Mouse (Mus musculus) heart, embryonic 11.5 days (tissue): ENCODE data around the gene Ndufs5. TPM values are rescaled to one million over a fixed set of nuclear protein-coding genes. Genes with fewer than 3 reads are reported as not detected.

ENCODE experiments used
- ATAC-seq: fragments of 200-750 bp; cut with Nextera tagmentation; replicated peaks from 2 replicates; pipeline ENCODE4 v1.8.0; 2017; ENCODE audit warnings: moderate library complexity; ENCODE audit not compliant: insufficient number of reproducible peaks, low FRiP score, low TSS enrichment
- H3K27ac ChIP-seq: fragments of 300-500 bp; sonication (generic); 2 replicates; pipeline ENCODE4 v1.5.1; 2014; ENCODE audit warnings: mild to moderate bottlenecking, low read depth, low read length
- H3K27me3 ChIP-seq: fragments of 300-500 bp; sonication (generic); 2 replicates; pipeline ENCODE4 v1.6.1; 2014; ENCODE audit warnings: mild to moderate bottlenecking, low read length, mixed read lengths; ENCODE audit not compliant: control insufficient read depth, insufficient read depth
- H3K36me3 ChIP-seq: fragments of 300-500 bp; sonication (generic); 2 replicates; pipeline ENCODE4 v1.6.1; 2014; ENCODE audit warnings: mild to moderate bottlenecking, low read length, moderate library complexity, mixed read lengths; ENCODE audit not compliant: control insufficient read depth, insufficient read depth
- H3K4me1 ChIP-seq: fragments of 300-500 bp; sonication (generic); 2 replicates; pipeline ENCODE4 v1.6.1; 2014; ENCODE audit warnings: low read length; ENCODE audit not compliant: control insufficient read depth, insufficient read depth
- H3K4me2 ChIP-seq: fragments of 300-500 bp; sonication (generic); 2 replicates; pipeline ENCODE4 v1.6.1; 2014; ENCODE audit warnings: mild to moderate bottlenecking, moderate library complexity
- H3K4me3 ChIP-seq: fragments of 300-500 bp; sonication (generic); 2 replicates; pipeline ENCODE4 v1.5.1; 2014; ENCODE audit warnings: low read depth, low read length
- H3K9ac ChIP-seq: fragments of 300-500 bp; sonication (generic); 2 replicates; pipeline ENCODE4 v1.6.1; 2014; ENCODE audit warnings: mild to moderate bottlenecking, low read depth, low read length, moderate library complexity
- H3K9me3 ChIP-seq: fragments of 300-500 bp; sonication (generic); replicated peaks from 2 replicates; pipeline ENCODE4 v1.6.1; 2016; ENCODE audit warnings: low read length; ENCODE audit not compliant: control insufficient read depth
- WGBS: fragments of 180-500 bp; shearing (Covaris S2); extraction: QIAGEN DNeasy Blood & Tissue Kit; methylation state at CpG from one replicate; pipeline ENCODE4 v1.1.7; 2014; ENCODE audit not compliant: insufficient replicate concordance; 5-methylcytosine and 5-hydroxymethylcytosine counted together
- polyA plus RNA-seq: library from polyadenylated mRNA; unstranded; fragments of >200 nt; fragmentation: Nextera tagmentation; extraction: Ambion mirVana; gene quantifications from 2 replicates; pipeline ENCODE4 v1.2.1, GENCODE M21; 2014

Ndufs5 gene
- polyA plus RNA-seq, 1 experiment from 2014 or later = 490 TPM

DNA sequence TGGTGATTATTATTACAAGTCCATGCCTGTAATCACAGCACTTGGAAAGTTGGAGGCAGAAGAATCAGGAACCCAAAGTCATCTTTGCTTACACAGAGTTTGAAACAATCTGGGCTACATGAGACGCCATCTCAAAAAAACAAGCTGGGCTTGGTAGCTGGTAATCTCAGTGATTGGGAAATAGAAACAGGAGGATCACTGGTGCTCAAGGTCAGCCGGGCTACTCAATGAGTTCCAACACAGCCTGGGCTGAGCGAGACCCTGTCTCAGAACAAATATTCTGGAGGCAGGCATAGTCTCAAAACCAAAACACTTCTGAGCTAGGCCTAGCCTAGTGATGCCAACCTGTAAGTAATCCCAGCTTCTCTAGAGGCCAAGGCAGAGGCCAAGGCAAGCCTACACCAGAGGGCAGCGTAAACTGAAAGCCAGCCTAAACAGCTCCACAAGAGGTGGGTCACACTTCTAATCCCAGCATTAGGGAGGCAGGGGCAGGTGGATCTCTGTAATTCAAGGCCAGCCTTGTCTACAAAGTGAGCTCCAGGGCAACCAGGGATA, 27.3 kb upstream of the Ndufs5 start:
- no peak for ATAC-seq
- H3K4me1 ChIP-seq = peaks cover 6% of the 10 kb centered on the region
- no peak overlapping the region for H3K4me3 ChIP-seq
- WGBS = 94% methylated on average over 4 of the region's 4 CpGs
- no peak overlapping the region for H3K9ac ChIP-seq
- peaks cover 3% of the 10 kb centered on the region; the same call in 1 of the 2 replicates for H3K36me3 ChIP-seq
- H3K27me3 ChIP-seq = no peaks in the 10 kb centered on the region
- no peak overlapping the region for H3K4me2 ChIP-seq
- no peak overlapping the region for H3K27ac ChIP-seq
- no peaks in the 10 kb centered on the region for H3K9me3 ChIP-seq

DNA sequence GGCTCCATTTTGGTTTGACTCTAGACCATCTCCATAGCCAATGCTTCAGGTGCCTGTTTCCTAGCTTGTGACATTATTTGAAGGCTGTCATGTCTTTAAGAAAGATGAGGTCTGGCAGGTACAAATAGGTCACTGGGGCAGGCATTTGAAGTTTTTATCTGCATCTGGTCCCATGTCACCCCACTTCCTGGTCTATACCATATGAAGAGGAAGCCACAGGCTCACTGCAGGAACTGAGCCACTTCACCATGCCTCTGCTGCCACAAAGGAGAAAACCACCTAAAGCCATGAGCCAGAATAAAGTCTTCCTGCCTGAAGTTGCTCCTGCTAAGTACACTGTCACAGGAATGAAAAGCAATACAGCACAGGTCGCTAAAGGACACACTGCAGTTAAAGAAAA, 24.9 kb upstream of the Ndufs5 start:
- H3K27me3 ChIP-seq = no peaks in the 10 kb centered on the region
- no peak overlapping the region for H3K9ac ChIP-seq
- no peak overlapping the region for H3K4me3 ChIP-seq
- no peaks in the 10 kb centered on the region for H3K9me3 ChIP-seq
- H3K4me2 ChIP-seq = no peak overlapping the region
- no peak overlapping the region for H3K27ac ChIP-seq
- WGBS = 92% methylated on average over 1 of the region's 1 CpGs
- no peaks in the 10 kb centered on the region for H3K4me1 ChIP-seq
- no peak for ATAC-seq
- peaks cover 18% of the 10 kb centered on the region for H3K36me3 ChIP-seq

DNA sequence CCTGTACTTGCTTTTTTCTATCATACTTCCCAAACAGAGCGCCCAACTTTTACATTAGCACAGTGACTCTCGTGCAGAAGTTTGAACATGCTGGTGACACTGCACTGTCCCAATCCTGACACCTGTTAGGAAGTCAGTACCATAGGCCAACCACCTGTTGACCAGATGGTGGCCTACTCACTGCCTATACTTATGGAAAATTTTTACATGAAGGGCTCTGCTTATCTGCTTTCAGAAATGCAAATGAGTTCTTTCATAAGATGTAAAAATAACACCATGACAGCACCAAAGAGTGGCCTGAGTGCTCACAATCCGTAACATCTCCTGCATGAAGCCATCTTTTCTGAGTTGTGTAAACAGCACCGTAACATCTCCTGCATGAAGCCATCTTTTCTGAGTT, 20.7 kb upstream of the Ndufs5 start:
- Histone ChIP-seq H3K9me3 (no peaks in the 10 kb centered on the region), H3K4me3 (no peak overlapping the region), H3K27me3 (no peaks in the 10 kb centered on the region), H3K9ac (no peak overlapping the region), H3K36me3 (peaks cover 26% of the 10 kb centered on the region), H3K27ac (no peak overlapping the region), H3K4me1 (no peaks in the 10 kb centered on the region), H3K4me2 (no peak overlapping the region)
- ATAC-seq = no peak
- WGBS = 88% methylated on average over 4 of the region's 4 CpGs

DNA sequence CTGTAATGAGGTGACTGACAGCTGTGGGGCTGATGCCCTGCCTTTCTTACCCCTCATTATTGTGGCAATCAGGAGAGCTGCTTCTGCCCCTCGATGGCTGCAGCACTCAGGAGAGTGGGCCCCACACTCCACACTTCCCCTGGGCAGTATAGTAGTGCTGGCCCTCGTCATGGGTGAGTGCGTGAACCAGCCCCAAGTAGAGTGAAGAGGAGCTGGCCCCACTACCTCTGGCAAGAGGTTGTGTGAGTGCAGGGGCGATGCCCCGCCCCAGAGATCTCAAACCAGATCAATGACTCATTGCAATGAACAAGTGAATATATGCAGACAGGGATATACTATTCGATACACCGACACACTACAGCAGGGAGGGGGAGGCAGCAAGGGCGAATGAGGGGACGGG, 15.5 kb upstream of the Ndufs5 start:
- Histone ChIP-seq H3K4me1 (no peaks in the 10 kb centered on the region), H3K9me3 (no peaks in the 10 kb centered on the region), H3K27ac (no peak overlapping the region), H3K9ac (no peak overlapping the region), H3K4me2 (no peak overlapping the region), H3K4me3 (no peak overlapping the region), H3K36me3 (peaks cover 14% of the 10 kb centered on the region), H3K27me3 (no peaks in the 10 kb centered on the region)
- 88% methylated on average over 9 of the region's 9 CpGs for WGBS
- no peak for ATAC-seq

DNA sequence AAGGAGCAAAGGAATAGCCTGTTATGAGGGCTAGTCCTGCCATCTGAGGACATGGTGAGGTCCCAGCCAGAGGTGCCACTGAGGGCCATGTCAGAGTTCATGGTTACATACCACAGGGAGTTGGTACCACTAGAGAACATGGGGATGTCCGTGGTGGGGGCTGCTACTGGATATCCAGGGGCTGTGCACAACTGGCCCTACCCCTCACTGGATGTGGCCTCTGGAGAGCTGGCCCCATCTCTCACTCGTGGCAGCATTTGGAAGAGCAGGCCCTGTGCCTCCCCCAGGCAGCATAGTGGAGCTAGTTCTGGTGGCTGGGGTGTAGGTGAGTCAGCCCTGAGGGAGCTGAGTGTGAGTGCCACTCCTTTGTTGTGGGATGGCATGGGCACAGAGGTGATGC, 14.9 kb upstream of the Ndufs5 start:
- no peaks in the 10 kb centered on the region for H3K9me3 ChIP-seq
- H3K9ac ChIP-seq = no peak overlapping the region
- H3K27me3 ChIP-seq = no peaks in the 10 kb centered on the region
- WGBS = 78% methylated on average over 2 of the region's 2 CpGs
- H3K4me1 ChIP-seq = no peaks in the 10 kb centered on the region
- 0 out of 2 replicates have a peak, but pooled peaks have one; percentile 22 for ATAC-seq
- no peak overlapping the region for H3K27ac ChIP-seq
- H3K4me3 ChIP-seq = no peak overlapping the region
- H3K4me2 ChIP-seq = no peak overlapping the region
- H3K36me3 ChIP-seq = peaks cover 8% of the 10 kb centered on the region

DNA sequence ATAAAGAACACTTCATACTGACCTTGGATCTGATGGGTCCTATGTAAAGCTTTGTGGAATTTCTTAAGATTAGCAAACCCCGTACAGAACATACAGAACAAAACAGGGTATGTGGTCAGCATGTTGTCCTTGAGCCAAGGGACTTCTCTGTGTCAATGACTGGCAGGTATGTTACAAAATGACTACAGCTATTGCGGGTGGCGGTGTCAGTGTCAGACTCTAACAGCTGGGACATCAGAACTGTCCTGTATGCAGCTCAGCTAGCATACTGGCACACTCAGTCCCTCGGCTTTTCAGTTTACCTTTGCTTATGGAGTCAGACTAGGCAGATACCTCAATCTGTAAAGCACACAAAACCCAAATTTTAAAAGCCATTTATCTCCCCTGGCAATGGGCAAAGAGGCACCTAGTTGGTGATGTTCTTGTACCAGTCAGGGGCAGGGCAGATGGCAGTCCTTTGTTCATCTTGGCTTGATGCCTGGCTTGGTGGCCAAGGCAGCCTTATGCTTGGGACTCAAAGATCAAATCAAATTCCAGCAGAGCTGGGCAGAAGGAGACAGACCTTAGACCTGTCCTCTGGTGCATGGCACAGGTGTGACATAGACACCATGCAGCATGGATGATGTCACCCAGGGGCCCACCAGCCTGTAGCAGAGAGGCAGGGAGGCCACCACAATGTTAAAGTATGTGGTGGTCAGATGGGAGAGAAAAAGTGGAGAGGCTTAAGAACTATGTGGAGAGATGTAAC, 14.3 kb upstream of the Ndufs5 start:
- WGBS = 92% methylated on average over 4 of the region's 4 CpGs
- Histone ChIP-seq H3K36me3 (peaks cover 5% of the 10 kb centered on the region), H3K9ac (no peak overlapping the region), H3K27me3 (no peaks in the 10 kb centered on the region), H3K27ac (no peak overlapping the region), H3K4me2 (no peak overlapping the region), H3K4me3 (no peak overlapping the region), H3K4me1 (no peaks in the 10 kb centered on the region), H3K9me3 (no peaks in the 10 kb centered on the region)
- ATAC-seq = no peak

DNA sequence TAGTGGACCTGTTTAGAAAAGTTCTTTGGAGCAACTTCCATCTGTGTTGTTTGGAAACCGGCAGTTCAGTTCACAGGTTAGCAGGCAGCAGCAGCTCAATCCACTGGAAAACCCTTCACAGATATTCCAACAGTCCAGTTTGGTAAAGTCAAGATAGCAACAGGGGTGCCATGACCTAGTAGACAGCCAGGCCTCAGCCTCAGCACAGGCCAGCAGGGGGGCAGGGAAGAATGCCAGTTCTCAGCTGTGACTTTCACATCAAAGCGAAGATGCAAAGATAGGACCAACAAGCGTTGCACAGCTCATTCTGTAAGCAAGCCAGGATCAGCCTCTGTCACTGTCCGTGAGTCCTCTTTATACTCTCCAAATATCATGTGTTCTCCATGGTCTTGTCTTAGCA, 3.8 kb upstream of the Ndufs5 start:
- Histone ChIP-seq H3K9ac (no peak overlapping the region), H3K4me3 (no peak overlapping the region), H3K4me2 (no peak overlapping the region), H3K36me3 (no peaks in the 10 kb centered on the region), H3K27ac (no peak overlapping the region), H3K9me3 (no peaks in the 10 kb centered on the region), H3K4me1 (peaks cover 3% of the 10 kb centered on the region; the same call in 1 of the 2 replicates), H3K27me3 (no peaks in the 10 kb centered on the region)
- 81% methylated on average over 4 of the region's 4 CpGs for WGBS
- ATAC-seq = no peak

DNA sequence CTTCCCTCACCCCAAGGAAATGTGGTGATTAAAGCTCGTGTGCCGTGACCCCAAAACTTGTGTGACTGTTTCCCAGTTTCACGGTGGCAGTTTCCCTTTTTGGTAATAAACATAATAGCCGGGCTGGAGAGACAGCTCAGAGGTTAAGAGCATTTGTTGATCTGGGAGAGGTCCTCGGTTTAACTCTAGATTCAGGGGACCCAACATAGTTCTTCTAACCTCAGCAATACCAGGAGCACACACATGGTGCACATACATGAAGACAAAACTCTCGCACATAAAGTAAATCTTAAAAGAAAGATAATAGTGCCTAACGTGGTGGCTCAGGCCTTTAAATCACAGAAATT, 405 bp upstream of the Ndufs5 start:
- 19% methylated on average over 7 of the region's 7 CpGs for WGBS
- Histone ChIP-seq H3K9me3 (no peaks in the 10 kb centered on the region), H3K9ac (peak overlapping the region; percentile 64), H3K4me3 (peak overlapping the region; percentile 94), H3K27ac (peak overlapping the region; percentile 72), H3K4me1 (peaks cover 3% of the 10 kb centered on the region; the same call in 1 of the 2 replicates), H3K27me3 (no peaks in the 10 kb centered on the region), H3K4me2 (peak overlapping the region; percentile 73), H3K36me3 (peaks cover 12% of the 10 kb centered on the region; the same call in 1 of the 2 replicates)
- ATAC-seq = no peak

DNA sequence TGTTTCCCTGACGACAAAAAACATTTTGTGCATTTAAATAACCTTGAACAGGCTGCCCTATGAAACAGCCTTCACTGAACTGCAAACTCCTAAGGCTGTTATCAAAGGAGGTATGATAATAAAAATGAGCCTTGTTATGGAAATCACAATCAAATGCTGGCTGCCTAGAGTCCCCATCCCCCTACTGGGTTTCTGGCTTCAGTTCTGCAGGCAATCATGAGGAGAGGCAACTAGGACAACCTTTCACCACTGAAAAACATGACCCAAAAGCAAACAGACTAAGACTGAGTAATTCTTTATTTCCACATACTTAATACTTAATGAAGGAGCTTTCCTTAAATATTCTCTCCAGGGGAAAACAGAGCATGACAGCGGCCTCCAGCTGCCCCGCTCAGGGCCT, 5.6 kb downstream of the Ndufs5 start:
- no peaks in the 10 kb centered on the region for H3K27me3 ChIP-seq
- WGBS = 91% methylated on average over 1 of the region's 3 CpGs
- H3K9me3 ChIP-seq = no peaks in the 10 kb centered on the region
- no peak overlapping the region for H3K4me2 ChIP-seq
- H3K27ac ChIP-seq = no peak overlapping the region
- H3K36me3 ChIP-seq = peaks cover 15% of the 10 kb centered on the region; the same call in 1 of the 2 replicates
- H3K4me1 ChIP-seq = no peaks in the 10 kb centered on the region
- ATAC-seq = no peak
- no peak overlapping the region for H3K4me3 ChIP-seq
- H3K9ac ChIP-seq = no peak overlapping the region
